Mouse (Mus musculus): ENCODE measurements at regions not wholly inside any gene's neighbourhood (a gene's known extent, or its start where the extent isn't known, plus 50 kb on each side); places are given as distances from the start of the nearest gene placed in this dataset.

GRCm38 (mm10) chr11:39411691-39412090, 1283.3 kb downstream of the Mat2b start:
- TF ChIP-seq CTCF (IDR thresholded peaks at IDR 0.05; ENCODE audit: insufficient read depth, low read length) (no peak), POLR2A (IDR thresholded peaks at IDR 0.05; ENCODE audit: borderline replicate concordance, extremely low read depth, low read depth, low read length) (no peak)
